Mouse (Mus musculus) left cerebral cortex, postnatal 14 days (tissue): ENCODE measurements at regions not wholly inside any gene's neighbourhood (a gene's known extent, or its start where the extent isn't known, plus 50 kb on each side); places are given as distances from the start of the nearest gene placed in this dataset.
"Not testable (repeated sequence)": the region's sequence is repeated elsewhere in the genome, so short reads cannot be mapped to it uniquely, and the experiment has no call there.

Experiments used
- DNase-seq, 2 experiments: peaks; one replicate each; pipeline ENCODE4 v3.0.0; 2021 to 2022; ENCODE audit warnings: low spot score in 2 of 2, mixed read lengths in 1 of 2
- intact Hi-C: fragments of 180-260 bp; cut with DNase I; formaldehyde crosslinking; loops from one replicate; pipeline ENCODE4 v1.15.1; 2025

- no peak for DNase-seq
- intact Hi-C loops, result loop anchor here (10.0 kb wide), 1 partner anchor 300 kb away; no protein-coding TSS in a partner anchor
Observed at GRCm38 (mm10) chr12:95384248-95384964, 307.6 kb upstream of the Flrt2 start.

- intact Hi-C loops, result loop anchor here (10.0 kb wide), 1 partner anchor 299 kb away; no protein-coding TSS in a partner anchor
- DNase-seq, result no peak
Observed at GRCm38 (mm10) chr12:95385688-95386087, 306.3 kb upstream of the Flrt2 start.

GRCm38 (mm10) chr12:95388185-95388584, 303.8 kb upstream of the Flrt2 start:
- intact Hi-C loops, result loop anchor here (10.0 kb wide), 1 partner anchor 297 kb away; no protein-coding TSS in a partner anchor
- peak; percentile 38 to 49 for DNase-seq

- intact Hi-C loops, result no loop called here
- no peak for DNase-seq
Observed at GRCm38 (mm10) chr12:95392821-95393220, 299.2 kb upstream of the Flrt2 start.

GRCm38 (mm10) chr12:95394991-95395530, 297.0 kb upstream of the Flrt2 start:
- intact Hi-C loops, result no loop called here
- DNase-seq, result no peak

- intact Hi-C loops, result no loop called here
- DNase-seq, result peak in 1 of 2 experiments; percentile 5
Observed at GRCm38 (mm10) chr12:95420861-95421260, 271.2 kb upstream of the Flrt2 start.

- DNase-seq, result no peak
- intact Hi-C loops, result no loop called here
Observed at GRCm38 (mm10) chr12:95424739-95425138, 267.3 kb upstream of the Flrt2 start.

GRCm38 (mm10) chr12:95437226-95437625, 254.8 kb upstream of the Flrt2 start:
- DNase-seq, result no peak
- intact Hi-C loops, result no loop called here

GRCm38 (mm10) chr12:95457480-95457879, 234.5 kb upstream of the Flrt2 start:
- intact Hi-C loops, result no loop called here
- no peak for DNase-seq

- no peak for DNase-seq
- intact Hi-C loops, result no loop called here
Observed at GRCm38 (mm10) chr12:95466502-95467490, 225.2 kb upstream of the Flrt2 start.

- DNase-seq, result no peak
- intact Hi-C loops, result no loop called here
Observed at GRCm38 (mm10) chr12:95469897-95470296, 222.1 kb upstream of the Flrt2 start.

- DNase-seq, result no peak
- intact Hi-C loops, result no loop called here
Observed at GRCm38 (mm10) chr12:95486502-95486901, 205.5 kb upstream of the Flrt2 start.

GRCm38 (mm10) chr12:95488371-95488770, 203.7 kb upstream of the Flrt2 start:
- intact Hi-C loops, result no loop called here
- DNase-seq, result no peak

- intact Hi-C loops, result no loop called here
- no peak for DNase-seq
Observed at GRCm38 (mm10) chr12:95489374-95489773, 202.7 kb upstream of the Flrt2 start.

GRCm38 (mm10) chr12:95489848-95490247, 202.2 kb upstream of the Flrt2 start:
- intact Hi-C loops, result no loop called here
- no peak for DNase-seq

GRCm38 (mm10) chr12:95491806-95492436, 200.1 kb upstream of the Flrt2 start:
- DNase-seq, intact Hi-C loops: not testable (repeated sequence)

GRCm38 (mm10) chr12:95501443-95501842, 190.6 kb upstream of the Flrt2 start:
- intact Hi-C loops, result no loop called here
- no peak for DNase-seq

- intact Hi-C loops, result no loop called here
- no peak for DNase-seq
Observed at GRCm38 (mm10) chr12:95520008-95520407, 172.0 kb upstream of the Flrt2 start.

- no peak for DNase-seq
- intact Hi-C loops, result no loop called here
Observed at GRCm38 (mm10) chr12:95522052-95522451, 170.0 kb upstream of the Flrt2 start.
